Mouse (Mus musculus): ENCODE measurements around the gene Rps10. TPM values are rescaled to one million over a fixed set of nuclear protein-coding genes. Genes with fewer than 3 reads are reported as not detected.
A peak's percentile ranks its signal among the peaks of the same experiment; 100 is the strongest.
"Not testable (repeated sequence)": the region's sequence is repeated elsewhere in the genome, so short reads cannot be mapped to it uniquely, and the experiment has no call there.

Rps10 gene
- polyA plus RNA-seq, 1 experiment from 2014 or later, result 901 TPM

- Histone ChIP-seq H3K36me3 (ENCODE audit: control insufficient read depth, insufficient read depth, low read length) (peaks cover 27% of the 10 kb centered on the region), H3K27ac (ENCODE audit: low read length) (peak overlapping the region; percentile 66), H3K4me3 (ENCODE audit: low read length) (peak overlapping the region; percentile 97), H3K4me1 (replicated peaks; ENCODE audit: control insufficient read depth, insufficient read depth, low read length) (peaks cover 10% of the 10 kb centered on the region), H3K9ac (ENCODE audit: low read length) (peak overlapping the region; percentile 62), H3K4me2 (ENCODE audit: low read depth, low read length) (peak overlapping the region; percentile 58)
- ATAC-seq (ENCODE audit: low read depth); H3K9me3 ChIP-seq (ENCODE audit: control insufficient read depth, low read length); H3K27me3 ChIP-seq (ENCODE audit: control insufficient read depth, insufficient read depth, low read depth, low read length): not testable (repeated sequence)
- 30% methylated on average over 9 of the region's 9 CpGs for WGBS
Observed at GRCm38 (mm10) chr17:27635575-27635903, 930 bp downstream of the Rps10 start.

GRCm38 (mm10) chr17:27634871-27635574, 1.4 kb downstream of the Rps10 start, which contains the start of gene RPS10-NUDT3:
RPS10-NUDT3 (minus strand) TSS chr17:27635222.
- peak within 1 kb of the TSS; percentile 97 for H3K4me3 ChIP-seq (ENCODE audit: low read length)
- H3K36me3 ChIP-seq (ENCODE audit: control insufficient read depth, insufficient read depth, low read length), result peaks cover 33% of the 10 kb centered on the region
- peak within 1 kb of the TSS; percentile 87 for H3K4me2 ChIP-seq (ENCODE audit: low read depth, low read length)
- H3K27ac ChIP-seq (ENCODE audit: low read length), result peak within 1 kb of the TSS; percentile 71
- peaks cover 10% of the 10 kb centered on the region for H3K4me1 ChIP-seq (replicated peaks; ENCODE audit: control insufficient read depth, insufficient read depth, low read length)
- peak within 1 kb of the TSS; percentile 96 for H3K9ac ChIP-seq (ENCODE audit: low read length)
- ATAC-seq (ENCODE audit: low read depth), result peak; percentile 98
- WGBS, result under 1% methylated on average over 72 of the region's 72 CpGs
- no peaks in the 10 kb centered on the region for H3K9me3 ChIP-seq (ENCODE audit: control insufficient read depth, low read length)
- no peaks in the 10 kb centered on the region for H3K27me3 ChIP-seq (ENCODE audit: control insufficient read depth, insufficient read depth, low read depth, low read length)

GRCm38 (mm10) chr17:27629249-27630020, 7.0 kb downstream of the Rps10 start:
- 62% methylated on average over 2 of the region's 2 CpGs for WGBS
- peaks cover 34% of the 10 kb centered on the region for H3K36me3 ChIP-seq (ENCODE audit: control insufficient read depth, insufficient read depth, low read length)
- H3K27me3 ChIP-seq (ENCODE audit: control insufficient read depth, insufficient read depth, low read depth, low read length), result no peaks in the 10 kb centered on the region
- H3K4me3 ChIP-seq (ENCODE audit: low read length), result no peak overlapping the region
- H3K4me1 ChIP-seq (replicated peaks; ENCODE audit: control insufficient read depth, insufficient read depth, low read length), result peaks cover 10% of the 10 kb centered on the region
- H3K27ac ChIP-seq (ENCODE audit: low read length), result no peak overlapping the region
- H3K9me3 ChIP-seq (ENCODE audit: control insufficient read depth, low read length), result no peaks in the 10 kb centered on the region
- H3K9ac ChIP-seq (ENCODE audit: low read length), result no peak overlapping the region
- ATAC-seq (ENCODE audit: low read depth), result peak; percentile 39
- H3K4me2 ChIP-seq (ENCODE audit: low read depth, low read length), result no peak overlapping the region

GRCm38 (mm10) chr17:27628376-27628775, 8.1 kb downstream of the Rps10 start:
- no peak overlapping the region for H3K27ac ChIP-seq (ENCODE audit: low read length)
- no peak overlapping the region for H3K9ac ChIP-seq (ENCODE audit: low read length)
- H3K4me1 ChIP-seq (replicated peaks; ENCODE audit: control insufficient read depth, insufficient read depth, low read length), result peaks cover 9% of the 10 kb centered on the region
- H3K9me3 ChIP-seq (ENCODE audit: control insufficient read depth, low read length), result no peaks in the 10 kb centered on the region
- no peak overlapping the region for H3K4me2 ChIP-seq (ENCODE audit: low read depth, low read length)
- H3K36me3 ChIP-seq (ENCODE audit: control insufficient read depth, insufficient read depth, low read length), result peaks cover 30% of the 10 kb centered on the region
- H3K4me3 ChIP-seq (ENCODE audit: low read length), result no peak overlapping the region
- no peak for ATAC-seq (ENCODE audit: low read depth)
- 86% methylated on average over 8 of the region's 8 CpGs for WGBS
- H3K27me3 ChIP-seq (ENCODE audit: control insufficient read depth, insufficient read depth, low read depth, low read length), result no peaks in the 10 kb centered on the region

- Histone ChIP-seq H3K4me3 (ENCODE audit: low read length) (no peak overlapping the region), H3K36me3 (ENCODE audit: control insufficient read depth, insufficient read depth, low read length) (peaks cover 26% of the 10 kb centered on the region), H3K27ac (ENCODE audit: low read length) (no peak overlapping the region), H3K27me3 (ENCODE audit: control insufficient read depth, insufficient read depth, low read depth, low read length) (no peaks in the 10 kb centered on the region), H3K4me2 (ENCODE audit: low read depth, low read length) (no peak overlapping the region), H3K9ac (ENCODE audit: low read length) (no peak overlapping the region), H3K9me3 (ENCODE audit: control insufficient read depth, low read length) (no peaks in the 10 kb centered on the region), H3K4me1 (replicated peaks; ENCODE audit: control insufficient read depth, insufficient read depth, low read length) (peaks cover 5% of the 10 kb centered on the region)
- WGBS, result 46% methylated on average over 5 of the region's 5 CpGs
- ATAC-seq (ENCODE audit: low read depth), result no peak
Observed at GRCm38 (mm10) chr17:27627451-27627850, 9.0 kb downstream of the Rps10 start.

- Histone ChIP-seq H3K9ac (ENCODE audit: low read length) (no peak overlapping the region), H3K27ac (ENCODE audit: low read length) (no peak overlapping the region), H3K4me3 (ENCODE audit: low read length) (no peak overlapping the region), H3K27me3 (ENCODE audit: control insufficient read depth, insufficient read depth, low read depth, low read length) (no peaks in the 10 kb centered on the region), H3K9me3 (ENCODE audit: control insufficient read depth, low read length) (no peaks in the 10 kb centered on the region), H3K36me3 (ENCODE audit: control insufficient read depth, insufficient read depth, low read length) (peaks cover 18% of the 10 kb centered on the region), H3K4me2 (ENCODE audit: low read depth, low read length) (no peak overlapping the region), H3K4me1 (replicated peaks; ENCODE audit: control insufficient read depth, insufficient read depth, low read length) (peaks cover 8% of the 10 kb centered on the region)
- no peak for ATAC-seq (ENCODE audit: low read depth)
- WGBS, result 27% methylated on average over 5 of the region's 5 CpGs
Observed at GRCm38 (mm10) chr17:27626681-27627080, 9.8 kb downstream of the Rps10 start.

GRCm38 (mm10) chr17:27625455-27626251, 10.8 kb downstream of the Rps10 start:
- no peaks in the 10 kb centered on the region for H3K27me3 ChIP-seq (ENCODE audit: control insufficient read depth, insufficient read depth, low read depth, low read length)
- H3K36me3 ChIP-seq (ENCODE audit: control insufficient read depth, insufficient read depth, low read length), result peaks cover 8% of the 10 kb centered on the region
- no peak for ATAC-seq (ENCODE audit: low read depth)
- H3K4me1 ChIP-seq (replicated peaks; ENCODE audit: control insufficient read depth, insufficient read depth, low read length), result peaks cover 16% of the 10 kb centered on the region
- no peaks in the 10 kb centered on the region for H3K9me3 ChIP-seq (ENCODE audit: control insufficient read depth, low read length)
- WGBS, result 44% methylated on average over 7 of the region's 7 CpGs
- H3K27ac ChIP-seq (ENCODE audit: low read length), result no peak overlapping the region
- H3K9ac ChIP-seq (ENCODE audit: low read length), result no peak overlapping the region
- H3K4me3 ChIP-seq (ENCODE audit: low read length), result no peak overlapping the region
- no peak overlapping the region for H3K4me2 ChIP-seq (ENCODE audit: low read depth, low read length)

- no peaks in the 10 kb centered on the region for H3K27me3 ChIP-seq (ENCODE audit: control insufficient read depth, insufficient read depth, low read depth, low read length)
- peak within 1 kb of the TSS; percentile 98 for H3K9ac ChIP-seq (ENCODE audit: low read length)
- no peaks in the 10 kb centered on the region for H3K36me3 ChIP-seq (ENCODE audit: control insufficient read depth, insufficient read depth, low read length)
- H3K4me3 ChIP-seq (ENCODE audit: low read length), result peak within 1 kb of the TSS; percentile 89
- peak; percentile 95 for ATAC-seq (ENCODE audit: low read depth)
- H3K27ac ChIP-seq (ENCODE audit: low read length), result peak within 1 kb of the TSS; percentile 91
- H3K4me2 ChIP-seq (ENCODE audit: low read depth, low read length), result peak within 1 kb of the TSS; percentile 70
- 5% methylated on average over 68 of the region's 91 CpGs for WGBS
- no peaks in the 10 kb centered on the region for H3K9me3 ChIP-seq (ENCODE audit: control insufficient read depth, low read length)
- peaks cover 19% of the 10 kb centered on the region for H3K4me1 ChIP-seq (replicated peaks; ENCODE audit: control insufficient read depth, insufficient read depth, low read length)
Observed at GRCm38 (mm10) chr17:27623360-27624326, 12.8 kb downstream of the Rps10 start, which contains the start of gene Nudt3. Nudt3 (minus strand) TSS chr17:27623495.
